Mouse (Mus musculus) CD4-positive naive resting alpha-beta T cell, adult 76 days (primary cell): ENCODE data around the gene Psg17. TPM values are rescaled to one million over a fixed set of nuclear protein-coding genes. Genes with fewer than 3 reads are reported as not detected.

ENCODE experiments used
- total RNA-seq: library from RNA; stranded (reverse); gene quantifications from one replicate; pipeline ENCODE4 v1.2.4, GENCODE M21; 2023

Psg17 gene
- not detected for total RNA-seq

GRCm38 (mm10) chr7:18821507-18821906 is at the start of gene Psg17:
Gene Psg17 (minus strand): TSS chr7:18821607.

DNA sequence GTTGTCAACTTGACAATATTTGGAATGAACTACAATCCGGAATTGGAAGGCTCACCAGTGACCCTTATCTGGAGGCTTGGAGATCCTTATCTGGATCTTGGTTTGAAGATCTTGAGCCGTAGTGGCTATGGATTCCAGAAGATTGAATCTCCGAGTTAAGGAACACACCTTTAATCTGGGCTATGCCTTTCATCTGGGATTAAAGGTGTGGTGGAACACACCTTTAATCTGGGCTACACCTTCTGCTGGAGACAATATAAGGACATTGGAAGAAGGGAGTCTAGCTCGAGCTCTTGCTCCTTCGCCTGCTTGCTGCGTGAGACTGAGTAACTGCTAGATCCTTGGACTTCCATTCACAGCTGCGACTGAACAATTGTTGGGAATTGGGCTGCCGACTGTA is 49.6 kb upstream of the Psg17 start, which contains the start of gene Pglyrp1:
TSS of gene Pglyrp1 (plus strand) at position 301 of the 400 bp plus-strand sequence.

DNA sequence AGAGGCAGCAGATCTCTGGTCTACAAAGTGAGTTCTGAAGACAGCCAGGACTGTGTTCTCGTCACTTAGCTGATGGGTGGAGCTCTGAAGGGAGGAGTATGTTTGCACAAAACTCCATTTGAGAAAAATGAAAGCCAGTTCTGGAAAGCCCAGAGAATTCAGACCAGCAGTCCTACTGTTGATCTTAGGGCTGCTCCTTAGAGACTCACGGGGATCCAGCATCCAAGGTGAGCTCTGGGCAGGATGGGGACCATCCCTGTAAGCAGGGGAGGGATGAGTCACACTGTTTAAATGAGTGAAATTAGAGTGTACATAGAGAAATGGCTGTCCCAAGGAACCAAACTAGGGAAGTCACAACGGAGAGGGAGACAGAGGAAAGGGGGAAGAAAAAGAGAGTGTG is 18.5 kb upstream of the Psg17 start, which contains the start of gene Mill2:
TSS of gene Mill2 (plus strand) at position 102 of the 400 bp plus-strand sequence.

DNA sequence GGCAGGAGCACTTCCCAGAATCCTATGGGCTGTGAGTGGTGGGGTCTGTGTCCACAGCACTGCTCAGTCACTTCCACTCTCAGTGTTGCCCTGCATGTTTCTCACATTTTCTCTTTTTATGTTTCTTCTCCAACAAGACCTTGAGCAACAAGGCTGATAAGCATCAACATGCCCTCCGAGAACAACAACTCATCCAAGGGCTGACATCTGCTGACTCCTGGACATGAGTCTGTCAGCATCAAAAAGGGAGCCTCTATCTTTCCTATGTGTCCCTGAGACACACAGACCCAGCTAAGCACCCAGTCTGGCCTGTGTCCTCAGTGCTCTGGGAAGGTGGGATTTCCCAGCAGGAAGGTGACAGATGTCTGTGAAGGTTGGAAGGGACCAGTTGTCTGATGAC is 23.0 kb downstream of the Psg17 start, which contains the start of gene Psg19:
TSS of gene Psg19 (minus strand) at position 101 of the 400 bp plus-strand sequence.

Other genes starting within 250 kb of the Psg17 start
- gene Psg23, start 205.1 kb downstream of the Psg17 start, total RNA-seq, result not detected
- gene Psg21, start 164.9 kb downstream of the Psg17 start, total RNA-seq, result not detected
- gene Psg20, start 135.4 kb downstream of the Psg17 start, total RNA-seq, result not detected
- gene Psg22, start 103.5 kb downstream of the Psg17 start, total RNA-seq, result not detected
- gene Psg19, start 23.1 kb downstream of the Psg17 start, total RNA-seq, result not detected
- gene Mill2, start 18.4 kb upstream of the Psg17 start, total RNA-seq, result not detected
- gene Pglyrp1, start 49.7 kb upstream of the Psg17 start, total RNA-seq, result 9.5 TPM
- 17.1 TPM for gene Ccdc61, start 88.8 kb upstream of the Psg17 start, total RNA-seq
- gene Nova2, start 104.3 kb upstream of the Psg17 start, total RNA-seq, result not detected
- gene Nanos2, start 165.8 kb upstream of the Psg17 start, total RNA-seq, result not detected
- gene Mypop, start 169.6 kb upstream of the Psg17 start, total RNA-seq, result 0.67 TPM
- gene Irf2bp1, start 182.4 kb upstream of the Psg17 start, total RNA-seq, result 25.1 TPM
- not detected for gene Foxa3, start 201.9 kb upstream of the Psg17 start, total RNA-seq
- 90.4 TPM for gene Sympk, start 202.8 kb upstream of the Psg17 start, total RNA-seq
- gene Rsph6a, start 233.1 kb upstream of the Psg17 start, total RNA-seq, result not detected